Mouse (Mus musculus) brain, adult 10 weeks (tissue): ENCODE results near the gene Ciart. TPM values are rescaled to one million over a fixed set of nuclear protein-coding genes. Genes with fewer than 3 reads are reported as not detected.

Source experiments
- polyA plus RNA-seq: library from polyadenylated mRNA; stranded (reverse); fragments of 350-450 nt; fragmentation: Illumina TruSeq; extraction: RNeasy Lipid Tissue Mini Kit (QIAGEN cat#74804); gene quantifications from one replicate; pipeline ENCODE4 v1.2.3, GENCODE M21; 2015; ENCODE audit warnings: low read depth, low replicate concordance

The Ciart gene
- polyA plus RNA-seq, result 21.2 TPM

GRCm38 (mm10) chr3:95881979-95882815 lies at the start of gene Ciart:
Ciart (minus strand) TSS chr3:95882251.

DNA sequence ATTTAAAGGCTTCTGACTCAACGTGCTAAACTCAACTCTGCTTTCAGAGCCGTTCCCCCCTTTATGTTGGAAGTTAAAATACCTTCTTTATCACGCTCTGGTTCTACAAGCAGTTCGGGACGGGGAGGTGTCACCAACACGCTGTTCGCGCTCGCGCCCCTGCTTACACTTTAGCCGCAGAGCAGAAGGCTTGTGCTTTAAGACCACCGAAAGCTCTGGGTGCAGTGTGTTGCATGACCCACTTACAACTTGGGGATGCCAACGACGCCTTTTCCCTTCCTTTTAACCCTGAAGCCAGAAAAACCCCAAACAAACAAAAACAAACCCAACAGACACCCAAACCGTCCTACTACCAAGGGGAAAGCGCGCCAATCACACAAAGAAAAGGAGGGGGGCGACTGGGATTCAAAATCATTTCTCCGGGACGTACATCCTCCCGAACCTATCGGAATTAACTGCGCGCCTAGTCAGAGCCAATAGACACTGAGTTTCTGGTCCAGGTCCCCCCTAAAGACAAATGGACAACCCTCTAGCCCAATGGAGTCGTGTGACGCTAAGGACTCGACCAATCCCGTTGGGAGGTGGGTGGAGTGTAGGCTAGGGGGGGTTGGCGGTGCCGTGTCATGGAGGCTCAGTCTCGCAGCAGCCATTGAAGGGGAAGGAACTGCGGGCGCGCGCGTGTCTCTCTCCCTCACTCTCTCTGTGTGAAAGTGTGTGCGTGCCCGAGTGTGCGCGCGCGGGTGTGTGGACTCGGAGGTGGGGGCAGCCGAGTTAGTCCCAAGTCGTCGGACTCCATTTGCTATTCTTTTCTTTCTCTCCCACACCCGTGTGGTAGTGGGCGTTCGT lies 46.8 kb upstream of the Ciart start, which contains the start of gene Anp32e:
Gene Anp32e, plus strand, starts transcription at position 589 of the 846 bp plus-strand sequence.

GRCm38 (mm10) chr3:95904568-95904967 lies 22.5 kb upstream of the Ciart start, which contains the start of gene Car14:
Car14 (minus strand) TSS chr3:95904691.

GRCm38 (mm10) chr3:95893606-95894316 lies 11.7 kb upstream of the Ciart start, which contains the start of gene Aph1a:
Aph1a (plus strand) TSS chr3:95893969.

GRCm38 (mm10) chr3:95891211-95892065 lies 9.4 kb upstream of the Ciart start, which contains the start of gene BC028528:
BC028528 (minus strand) TSS chr3:95892005.

DNA sequence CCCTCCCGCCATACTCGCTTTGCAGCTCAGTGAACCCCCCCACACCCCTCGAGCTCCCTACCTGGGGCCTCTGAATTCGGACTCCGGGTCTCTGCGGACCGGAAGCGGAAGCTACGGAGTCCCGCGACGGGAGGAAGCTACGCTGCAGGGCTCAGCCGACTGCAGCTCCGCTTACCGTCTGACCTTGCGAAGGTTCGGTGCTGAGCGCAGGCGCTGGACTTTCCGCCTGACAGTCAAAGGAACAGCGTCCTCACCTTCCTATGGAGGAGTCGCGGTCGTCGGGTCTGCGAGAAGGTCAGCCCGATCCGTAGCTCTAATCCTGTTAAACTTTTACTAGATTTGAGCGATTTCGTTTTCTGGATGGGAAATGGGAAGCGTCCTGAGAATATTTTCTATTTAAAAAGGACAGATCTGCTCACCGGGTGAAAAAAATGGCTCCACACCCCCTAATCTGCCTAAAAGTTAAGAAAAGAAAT lies 10.6 kb downstream of the Ciart start, which contains the start of gene Mrps21:
Gene Mrps21, minus strand, starts transcription at position 128 of the 476 bp plus-strand sequence.

GRCm38 (mm10) chr3:95855502-95856089 lies 26.5 kb downstream of the Ciart start, which contains the start of gene Prpf3:
Prpf3 (minus strand) TSS chr3:95855885.

Other genes with a start within 250 kb of the Ciart start
- 55.3 TPM for gene Mcl1, start 223.5 kb downstream of the Ciart start, polyA plus RNA-seq
- gene Adamtsl4, start 194.3 kb downstream of the Ciart start, polyA plus RNA-seq, result 5.2 TPM
- gene Ecm1, start 142.7 kb downstream of the Ciart start, polyA plus RNA-seq, result 7.9 TPM
- 30.4 TPM for gene Tars2, start 122.0 kb downstream of the Ciart start, polyA plus RNA-seq
- gene Rprd2, start 63.4 kb downstream of the Ciart start, polyA plus RNA-seq, result 21.0 TPM
- gene Prpf3, start 26.4 kb downstream of the Ciart start, polyA plus RNA-seq, result 25.4 TPM
- 282 TPM for gene Mrps21, start 10.7 kb downstream of the Ciart start, polyA plus RNA-seq
- gene BC028528, start 9.8 kb upstream of the Ciart start, polyA plus RNA-seq, result 11.2 TPM
- 72.2 TPM for gene Aph1a, start 11.7 kb upstream of the Ciart start, polyA plus RNA-seq
- 23.3 TPM for gene Car14, start 22.4 kb upstream of the Ciart start, polyA plus RNA-seq
- gene Anp32e, start 47.0 kb upstream of the Ciart start, polyA plus RNA-seq, result 78.9 TPM
- gene Plekho1, start 113.8 kb upstream of the Ciart start, polyA plus RNA-seq, result 74.5 TPM
- 46.0 TPM for gene Vps45, start 176.2 kb upstream of the Ciart start, polyA plus RNA-seq
- gene Otud7b, start 222.3 kb upstream of the Ciart start, polyA plus RNA-seq, result 20.0 TPM